Mouse (Mus musculus) embryonic facial prominence, embryonic 13.5 days (tissue): Measurements from ENCODE around the gene Il1r1. TPM values are rescaled to one million over a fixed set of nuclear protein-coding genes. Genes with fewer than 3 reads are reported as not detected.

ENCODE experiments used
- ATAC-seq: fragments of 200-750 bp; cut with Nextera tagmentation; 2 replicates; pipeline ENCODE4 v1.8.0; 2017; ENCODE audit warnings: low read depth; ENCODE audit not compliant: insufficient number of reproducible peaks, insufficient read depth, low FRiP score, low TSS enrichment
- H3K27ac ChIP-seq: fragments of 300-500 bp; sonication (generic); 2 replicates; pipeline ENCODE4 v1.5.1; 2015; ENCODE audit warnings: moderate library complexity, mild to moderate bottlenecking, inconsistent platforms
- H3K27me3 ChIP-seq: fragments of 300-500 bp; sonication (generic); 2 replicates; pipeline ENCODE4 v1.6.1; 2015; ENCODE audit warnings: mild to moderate bottlenecking, inconsistent platforms
- H3K36me3 ChIP-seq: fragments of 300-500 bp; sonication (generic); 2 replicates; pipeline ENCODE4 v1.6.1; 2015; ENCODE audit warnings: mild to moderate bottlenecking, inconsistent platforms
- H3K4me1 ChIP-seq: fragments of 300-500 bp; sonication (generic); 2 replicates; pipeline ENCODE4 v1.6.1; 2015; ENCODE audit warnings: inconsistent platforms
- H3K4me2 ChIP-seq: fragments of 300-500 bp; sonication (generic); 2 replicates; pipeline ENCODE4 v1.6.1; 2015; ENCODE audit warnings: moderate library complexity, mild to moderate bottlenecking, inconsistent platforms
- H3K4me3 ChIP-seq: fragments of 300-500 bp; sonication (generic); 2 replicates; pipeline ENCODE4 v1.5.1; 2015; ENCODE audit warnings: mild to moderate bottlenecking, inconsistent platforms
- H3K9ac ChIP-seq: fragments of 300-500 bp; sonication (generic); 2 replicates; pipeline ENCODE4 v1.6.1; 2015; ENCODE audit warnings: mild to moderate bottlenecking, inconsistent platforms
- H3K9me3 ChIP-seq: fragments of 300-500 bp; sonication (generic); 2 replicates; pipeline ENCODE4 v1.6.1; 2016; ENCODE audit warnings: inconsistent platforms
- WGBS: fragments of 180-500 bp; shearing (Covaris S2); methylation state at CpG from one replicate; pipeline ENCODE4 v1.1.7; 2015; ENCODE audit warnings: mixed read lengths; 5-methylcytosine and 5-hydroxymethylcytosine counted together
- polyA plus RNA-seq: library from polyadenylated mRNA; unstranded; fragments of >200 nt; fragmentation: Nextera tagmentation; extraction: Ambion mirVana; gene quantifications from 2 replicates; pipeline ENCODE4 v1.2.1, GENCODE M21; 2015

Gene Il1r1
- polyA plus RNA-seq, 1 experiment from 2014 or later: 7.2 TPM

DNA sequence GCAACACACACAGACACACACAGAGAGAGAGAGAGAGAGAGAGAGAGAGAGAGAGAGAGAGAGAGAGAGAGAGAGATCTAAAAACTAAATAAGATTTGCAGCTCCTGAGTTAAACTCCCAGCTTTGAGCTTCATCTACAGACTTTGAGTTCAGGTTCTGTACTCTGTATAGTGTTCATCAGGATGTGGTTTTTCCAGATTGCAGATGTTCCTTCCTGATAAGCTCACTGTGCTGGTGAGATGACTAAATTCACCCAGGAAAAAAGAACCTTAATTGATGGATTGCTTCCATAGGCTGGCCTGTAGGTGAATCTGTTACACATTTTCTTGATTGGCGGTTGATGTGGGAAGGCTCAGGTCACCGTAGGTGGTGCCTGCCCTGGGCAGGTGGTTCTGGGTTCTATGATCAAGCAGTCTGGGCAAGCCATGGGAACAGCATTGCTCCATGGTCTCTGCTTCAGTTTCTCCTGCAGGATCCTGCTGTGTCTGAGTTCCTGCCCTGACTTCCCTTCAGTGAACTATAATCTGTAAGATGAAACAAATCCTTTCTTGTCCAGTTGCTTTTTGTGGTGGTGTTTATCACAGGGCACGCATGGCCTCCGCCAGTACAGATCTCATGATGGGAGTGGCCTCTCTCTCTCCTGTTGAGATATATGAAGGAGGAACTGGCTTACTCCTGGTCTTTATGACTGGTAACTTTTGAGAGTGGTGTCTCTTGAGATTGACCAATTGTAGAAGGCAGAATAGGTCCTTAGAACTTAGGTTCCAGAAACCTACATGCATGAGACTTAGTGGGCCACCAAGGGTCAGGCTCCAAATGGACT, 11.3 kb upstream of the Il1r1 start:
- no peak for ATAC-seq
- H3K36me3 ChIP-seq: no peaks in the 10 kb centered on the region
- peaks cover 14% of the 10 kb centered on the region for H3K9me3 ChIP-seq
- H3K4me2 ChIP-seq: no peak overlapping the region
- 79% methylated on average over 4 of the region's 4 CpGs for WGBS
- no peak overlapping the region for H3K9ac ChIP-seq
- H3K4me1 ChIP-seq: no peaks in the 10 kb centered on the region
- H3K4me3 ChIP-seq: no peak overlapping the region
- no peaks in the 10 kb centered on the region for H3K27me3 ChIP-seq
- H3K27ac ChIP-seq: no peak overlapping the region

GRCm38 (mm10) chr1:40217521-40217920, 7.4 kb upstream of the Il1r1 start:
- Histone ChIP-seq H3K9ac (no peak overlapping the region), H3K4me1 (0 out of 2 replicates have a peak, but pooled peaks cover 2% of the 10 kb centered on the region), H3K4me2 (no peak overlapping the region), H3K4me3 (no peak overlapping the region), H3K27me3 (no peaks in the 10 kb centered on the region), H3K36me3 (no peaks in the 10 kb centered on the region), H3K9me3 (peaks cover 3% of the 10 kb centered on the region; the same call in 1 of the 2 replicates), H3K27ac (no peak overlapping the region)
- WGBS: 83% methylated on average over 5 of the region's 5 CpGs
- no peak for ATAC-seq

- no peak overlapping the region for H3K9ac ChIP-seq
- ATAC-seq: no peak
- H3K4me3 ChIP-seq: no peak overlapping the region
Measured at GRCm38 (mm10) chr1:40218603-40219002, 6.3 kb upstream of the Il1r1 start.

DNA sequence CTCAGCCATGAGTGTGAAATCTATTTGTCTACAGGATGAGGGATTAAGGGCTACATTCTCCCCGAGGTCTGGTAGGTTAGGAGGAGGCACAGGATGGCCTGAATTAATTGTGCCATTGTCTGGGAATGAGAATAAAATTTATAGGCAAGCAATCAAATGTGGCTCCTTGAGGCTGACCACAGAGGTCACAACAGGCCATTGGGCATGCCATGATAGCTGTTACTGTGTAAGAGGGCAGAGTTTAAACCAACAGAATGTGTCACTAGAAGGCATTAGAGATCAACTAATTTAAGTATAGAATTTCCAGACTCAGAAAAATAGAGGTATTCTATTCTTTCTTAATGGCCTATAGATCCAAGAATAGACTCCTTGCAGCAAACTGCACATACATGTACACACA, 4.3 kb upstream of the Il1r1 start:
- Histone ChIP-seq H3K4me2 (no peak overlapping the region), H3K27ac (no peak overlapping the region), H3K27me3 (no peaks in the 10 kb centered on the region; the same call in 1 of the 2 replicates), H3K9me3 (peaks cover 3% of the 10 kb centered on the region; the same call in 1 of the 2 replicates), H3K9ac (no peak overlapping the region), H3K4me3 (no peak overlapping the region), H3K4me1 (peaks cover 19% of the 10 kb centered on the region), H3K36me3 (no peaks in the 10 kb centered on the region)
- WGBS: 56% methylated on average over 1 of the region's 1 CpGs
- ATAC-seq: no peak

More at GRCm38 (mm10) chr1:40218603-40219002, 6.3 kb upstream of the Il1r1 start:
- Histone ChIP-seq H3K4me1 (0 out of 2 replicates have a peak, but pooled peaks cover 6% of the 10 kb centered on the region), H3K4me2 (no peak overlapping the region), H3K27ac (no peak overlapping the region), H3K9me3 (peaks cover 3% of the 10 kb centered on the region; the same call in 1 of the 2 replicates), H3K36me3 (no peaks in the 10 kb centered on the region), H3K27me3 (no peaks in the 10 kb centered on the region; the same call in 1 of the 2 replicates)
- 84% methylated on average over 3 of the region's 3 CpGs for WGBS

GRCm38 (mm10) chr1:40221864-40222263, 3.0 kb upstream of the Il1r1 start:
- H3K36me3 ChIP-seq: no peaks in the 10 kb centered on the region
- no peak overlapping the region for H3K27ac ChIP-seq
- ATAC-seq: no peak
- H3K4me1 ChIP-seq: peaks cover 19% of the 10 kb centered on the region
- H3K27me3 ChIP-seq: no peaks in the 10 kb centered on the region; the same call in 1 of the 2 replicates
- no peak overlapping the region for H3K4me3 ChIP-seq
- no peaks in the 10 kb centered on the region for H3K9me3 ChIP-seq
- 69% methylated on average over 4 of the region's 4 CpGs for WGBS
- no peak overlapping the region for H3K4me2 ChIP-seq
- H3K9ac ChIP-seq: no peak overlapping the region

DNA sequence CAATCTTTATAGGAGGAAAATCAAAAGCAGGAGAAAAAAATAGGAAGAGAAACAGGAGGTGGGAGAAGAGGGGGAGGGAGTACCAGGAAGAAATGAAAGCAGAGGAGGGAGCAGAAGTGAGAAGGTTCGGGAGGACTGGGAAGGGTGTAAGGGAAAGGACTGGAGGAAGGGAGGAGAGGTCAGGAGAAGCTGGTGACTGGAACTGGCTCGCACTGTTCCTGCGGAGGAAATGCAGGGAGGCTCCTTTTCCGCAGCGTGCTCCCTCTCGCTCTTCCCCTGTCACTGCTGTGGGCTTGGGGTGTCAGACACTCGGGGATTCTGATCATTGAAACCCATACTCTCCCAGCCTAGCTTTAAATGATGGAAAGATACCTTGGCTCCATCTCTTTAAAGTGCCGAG, 2.2 kb upstream of the Il1r1 start:
- no peak overlapping the region for H3K27ac ChIP-seq
- WGBS: 71% methylated on average over 8 of the region's 8 CpGs

DNA sequence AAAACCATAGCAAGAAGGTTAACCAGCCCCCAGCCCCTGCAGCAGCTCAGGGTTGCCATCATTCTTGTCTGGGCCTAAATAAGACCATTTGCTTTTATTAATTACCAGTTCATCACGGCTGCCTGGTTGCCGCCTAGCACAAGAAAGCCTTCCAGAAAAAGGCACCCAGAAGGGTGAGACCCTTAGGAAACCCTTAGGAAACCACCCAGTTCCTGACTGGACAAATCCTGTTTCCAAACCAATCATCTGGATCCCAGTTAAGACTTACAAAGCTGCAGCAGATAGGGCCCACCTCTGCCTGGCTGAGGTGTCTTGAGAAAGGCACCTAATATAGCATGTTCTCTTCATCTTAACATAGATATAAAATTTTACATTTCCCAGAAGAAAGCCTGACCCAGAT, 1.3 kb upstream of the Il1r1 start:
- H3K9ac ChIP-seq: no peak overlapping the region
- WGBS: 90% methylated on average over 2 of the region's 2 CpGs
- no peak overlapping the region for H3K27ac ChIP-seq
- H3K4me1 ChIP-seq: peaks cover 19% of the 10 kb centered on the region
- H3K9me3 ChIP-seq: no peaks in the 10 kb centered on the region
- no peak overlapping the region for H3K4me3 ChIP-seq
- no peaks in the 10 kb centered on the region for H3K36me3 ChIP-seq
- no peak for ATAC-seq
- H3K27me3 ChIP-seq: no peaks in the 10 kb centered on the region; the same call in 1 of the 2 replicates
- no peak overlapping the region for H3K4me2 ChIP-seq

More for the DNA sequence above, 2.2 kb upstream of the Il1r1 start:
- no peak overlapping the region for H3K9ac ChIP-seq
- H3K27me3 ChIP-seq: no peaks in the 10 kb centered on the region; the same call in 1 of the 2 replicates
- no peak overlapping the region for H3K4me3 ChIP-seq
- no peak for ATAC-seq
- H3K4me2 ChIP-seq: no peak overlapping the region
- H3K4me1 ChIP-seq: peaks cover 19% of the 10 kb centered on the region
- no peaks in the 10 kb centered on the region for H3K9me3 ChIP-seq
- H3K36me3 ChIP-seq: no peaks in the 10 kb centered on the region

GRCm38 (mm10) chr1:40225580-40225979, 700 bp downstream of the Il1r1 start:
- no peak for ATAC-seq
- Histone ChIP-seq H3K9me3 (no peaks in the 10 kb centered on the region), H3K27ac (peak overlapping the region; percentile 77; the same call in 1 of the 2 replicates), H3K9ac (no peak overlapping the region), H3K36me3 (no peaks in the 10 kb centered on the region), H3K4me1 (peaks cover 19% of the 10 kb centered on the region), H3K4me2 (no peak overlapping the region), H3K27me3 (no peaks in the 10 kb centered on the region; the same call in 1 of the 2 replicates), H3K4me3 (no peak overlapping the region)
- WGBS: 80% methylated on average over 2 of the region's 2 CpGs

GRCm38 (mm10) chr1:40229033-40229432, 4.2 kb downstream of the Il1r1 start:
- no peak for ATAC-seq
- Histone ChIP-seq H3K4me1 (peaks cover 22% of the 10 kb centered on the region), H3K36me3 (no peaks in the 10 kb centered on the region), H3K4me2 (no peak overlapping the region), H3K4me3 (no peak overlapping the region), H3K9me3 (no peaks in the 10 kb centered on the region), H3K27me3 (no peaks in the 10 kb centered on the region), H3K27ac (no peak overlapping the region), H3K9ac (no peak overlapping the region)
- WGBS: 81% methylated on average over 3 of the region's 3 CpGs

DNA sequence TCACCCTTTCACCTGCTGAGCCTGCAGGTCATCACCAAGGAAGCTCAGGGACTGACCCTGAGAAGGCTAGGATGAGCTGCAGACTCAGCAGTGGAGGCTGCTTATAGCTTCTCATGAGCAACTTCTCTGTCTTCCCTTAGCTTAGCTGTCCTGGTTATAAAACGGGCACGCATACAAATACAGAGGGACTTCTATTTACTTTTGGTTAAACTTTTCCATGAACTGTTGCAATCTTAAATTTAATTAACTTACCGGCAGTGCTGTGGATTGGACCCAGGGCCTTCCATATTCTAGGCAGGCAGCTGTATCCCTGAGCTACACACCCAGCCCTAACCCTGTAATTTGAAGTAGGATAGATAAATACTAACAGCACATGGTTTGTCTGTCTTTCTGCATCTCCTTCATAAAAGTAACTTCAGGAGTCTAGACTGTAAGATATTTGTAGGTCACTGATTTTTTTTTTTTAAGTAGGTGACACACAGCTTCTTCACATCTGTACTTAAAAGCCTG, 4.9 kb downstream of the Il1r1 start:
- Histone ChIP-seq H3K36me3 (no peaks in the 10 kb centered on the region), H3K9ac (no peak overlapping the region), H3K4me1 (peaks cover 16% of the 10 kb centered on the region), H3K27ac (no peak overlapping the region), H3K4me3 (no peak overlapping the region), H3K9me3 (no peaks in the 10 kb centered on the region), H3K4me2 (no peak overlapping the region), H3K27me3 (no peaks in the 10 kb centered on the region)
- no peak for ATAC-seq
- 78% methylated on average over 3 of the region's 3 CpGs for WGBS

GRCm38 (mm10) chr1:40230336-40230735, 5.5 kb downstream of the Il1r1 start:
- Histone ChIP-seq H3K4me1 (peaks cover 10% of the 10 kb centered on the region), H3K27me3 (no peaks in the 10 kb centered on the region), H3K36me3 (no peaks in the 10 kb centered on the region), H3K4me3 (no peak overlapping the region), H3K9ac (no peak overlapping the region), H3K4me2 (no peak overlapping the region), H3K9me3 (no peaks in the 10 kb centered on the region), H3K27ac (no peak overlapping the region)
- ATAC-seq: no peak
- WGBS: 85% methylated on average over 7 of the region's 7 CpGs

DNA sequence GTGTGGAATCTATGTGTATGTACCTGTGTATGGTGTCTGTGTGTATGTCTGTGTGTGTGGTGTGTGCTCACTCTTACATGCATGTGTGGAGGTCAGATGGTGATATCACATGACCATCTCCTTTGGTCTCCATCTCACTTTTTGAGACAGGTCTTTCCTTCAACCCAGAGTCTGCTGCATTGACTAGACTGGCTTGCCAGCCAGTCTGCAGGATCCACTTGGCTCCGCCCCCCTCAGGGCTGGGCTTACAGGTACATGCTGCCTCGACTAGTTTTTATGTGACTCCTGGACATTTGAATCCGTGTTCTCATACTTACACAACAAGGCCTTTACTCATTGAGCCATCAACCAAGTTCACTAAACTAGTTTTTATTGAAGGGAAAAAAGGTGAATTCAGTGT, 6.2 kb downstream of the Il1r1 start:
- ATAC-seq: no peak
- 86% methylated on average over 3 of the region's 3 CpGs for WGBS
- no peaks in the 10 kb centered on the region for H3K27me3 ChIP-seq

More for the DNA sequence above, 6.2 kb downstream of the Il1r1 start:
- no peak overlapping the region for H3K4me2 ChIP-seq
- H3K4me3 ChIP-seq: no peak overlapping the region
- H3K9me3 ChIP-seq: no peaks in the 10 kb centered on the region
- no peak overlapping the region for H3K27ac ChIP-seq
- no peak overlapping the region for H3K9ac ChIP-seq
- H3K4me1 ChIP-seq: peaks cover 9% of the 10 kb centered on the region
- H3K36me3 ChIP-seq: no peaks in the 10 kb centered on the region
